Mouse (Mus musculus): ENCODE measurements around the gene Spsb3. TPM values are rescaled to one million over a fixed set of nuclear protein-coding genes. Genes with fewer than 3 reads are reported as not detected.

The Spsb3 gene
- total and polyA plus RNA-seq, 3 experiments = 14.4 to 23.3 (median 21.3) TPM

- Histone ChIP-seq H3K4me1 (ENCODE audit: control insufficient read depth in 1 of 2, insufficient read depth in 2 of 2) (peaks cover 14 to 69% of the 10 kb centered on the region in 2 experiments), H3K27me3 (replicated peaks) (no peaks in the 10 kb centered on the region), H3K4me2 (ENCODE audit: insufficient read depth, low read depth, poor library complexity, severe bottlenecking) (peak overlapping the region; percentile 85), H3K9ac (ENCODE audit: insufficient read depth, low read depth) (peak overlapping the region; percentile 70), H3K9me3 (replicated peaks; ENCODE audit: low read length) (no peaks in the 10 kb centered on the region), H3K79me2 (replicated peaks; ENCODE audit: control insufficient read depth, extremely low read depth, insufficient read depth, poor library complexity, severe bottlenecking) (peaks cover 17% of the 10 kb centered on the region), H3K4me3 (replicated peaks in 1 of 3; ENCODE audit: low read depth in 2 of 3, low read length in 2 of 3, poor library complexity in 1 of 3) (peak overlapping the region; percentile 73 to 92 (median 82)), H3K27ac (ENCODE audit: insufficient read depth, low read depth) (no peak overlapping the region), H3K36me3 (replicated peaks in 1 of 2; ENCODE audit: control insufficient read depth in 1 of 2, insufficient read depth in 1 of 2, low read length in 1 of 2) (peaks cover 55 to 74% of the 10 kb centered on the region in 2 experiments)
- DNase-seq (ENCODE audit: extremely low read depth) = no peak
- dilution Hi-C loops (cut with MboI; ENCODE audit: extremely low pct_ligation_motif_present, extremely low pct_unique_long_range_greater_than_20kb, low sequenced_read_pairs) (no loop called here), in situ Hi-C loops (cut with MboI; ENCODE audit: low pct_ligation_motif_present, low pct_unique_long_range_greater_than_20kb, low sequenced_read_pairs) (loop anchor here (5.0 kb wide), 2 partner anchors 35 to 145 kb away; partner anchors contain the start of gene Fahd1)
- TF ChIP-seq CHD1 (IDR thresholded peaks at IDR 0.05; ENCODE audit: low read depth, low read length) (no peak), POLR2AphosphoS2 (IDR thresholded peaks at IDR 0.05; ENCODE audit: low read depth, low read length) (0 out of 2 replicates have a peak, but pooled peaks have one; percentile 2)
Measured at GRCm38 (mm10) chr17:24886932-24887271, 459 bp downstream of the Spsb3 start.

- TF ChIP-seq UBTF (IDR thresholded peaks at IDR 0.05; ENCODE audit: low read depth, low read length) (no peak), MAFK (IDR thresholded peaks at IDR 0.05; ENCODE audit: insufficient replicate concordance, low read length) (no peak), CTCF (conservative IDR thresholded peaks at IDR 0.05 in 1 of 2, IDR thresholded peaks at IDR 0.05 in 1 of 2; ENCODE audit: low read depth in 2 of 2, low read length in 2 of 2) (no peak), ELF1 (IDR thresholded peaks at IDR 0.05; ENCODE audit: low read depth, low read length) (no peak), NELFE (IDR thresholded peaks at IDR 0.05; ENCODE audit: low read depth, low read length) (no peak), HCFC1 (IDR thresholded peaks at IDR 0.05; ENCODE audit: low read depth, low read length) (no peak), ZNF384 (IDR thresholded peaks at IDR 0.05; ENCODE audit: low read depth, low read length) (no peak), KAT2A (IDR thresholded peaks at IDR 0.05; ENCODE audit: insufficient replicate concordance, low read length) (no peak), CHD1 (IDR thresholded peaks at IDR 0.05; ENCODE audit: low read depth, low read length) (no peak), TBP (conservative IDR thresholded peaks at IDR 0.05; ENCODE audit: low read depth, low read length) (no peak), NRF1 (IDR thresholded peaks at IDR 0.05; ENCODE audit: low read depth, low read length) (no peak), IRF4 (IDR thresholded peaks at IDR 0.05; ENCODE audit: low read depth, low read length) (no peak), ZKSCAN1 (IDR thresholded peaks at IDR 0.05; ENCODE audit: borderline replicate concordance, low read depth, low read length) (no peak), JUN (IDR thresholded peaks at IDR 0.05; ENCODE audit: insufficient read depth, low read depth, low read length) (no peak), RAD21 (IDR thresholded peaks at IDR 0.05; ENCODE audit: low read depth, low read length) (no peak), GABPA (IDR thresholded peaks at IDR 0.05; ENCODE audit: insufficient replicate concordance, low read depth, low read length) (no peak), PAX5 (IDR thresholded peaks at IDR 0.05; ENCODE audit: low read length) (no peak), E2F4 (IDR thresholded peaks at IDR 0.05; ENCODE audit: insufficient replicate concordance, low read depth, low read length) (no peak)
- Histone ChIP-seq H3K9me3 (replicated peaks; ENCODE audit: low read length) (no peaks in the 10 kb centered on the region), H3K4me2 (ENCODE audit: insufficient read depth, low read depth, poor library complexity, severe bottlenecking) (peak overlapping the region; percentile 85), H3K27me3 (replicated peaks) (no peaks in the 10 kb centered on the region), H3K36me3 (replicated peaks in 1 of 2; ENCODE audit: control insufficient read depth in 1 of 2, insufficient read depth in 1 of 2, low read length in 1 of 2) (peaks cover 54 to 74% of the 10 kb centered on the region in 2 experiments), H3K9ac (ENCODE audit: insufficient read depth, low read depth) (peak overlapping the region; percentile 70), H3K4me3 (replicated peaks in 1 of 3; ENCODE audit: low read depth in 2 of 3, low read length in 2 of 3, poor library complexity in 1 of 3) (peak overlapping the region; percentile 73 to 92 (median 82)), H3K79me2 (replicated peaks; ENCODE audit: control insufficient read depth, extremely low read depth, insufficient read depth, poor library complexity, severe bottlenecking) (peaks cover 17% of the 10 kb centered on the region), H3K4me1 (ENCODE audit: control insufficient read depth in 1 of 2, insufficient read depth in 2 of 2) (peaks cover 14 to 70% of the 10 kb centered on the region in 2 experiments), H3K27ac (ENCODE audit: insufficient read depth, low read depth) (no peak overlapping the region)
- in situ Hi-C loops (cut with MboI; ENCODE audit: low pct_ligation_motif_present, low pct_unique_long_range_greater_than_20kb, low sequenced_read_pairs) (loop anchor here (5.0 kb wide), 2 partner anchors 35 to 145 kb away; partner anchors contain the start of gene Fahd1), dilution Hi-C loops (cut with MboI; ENCODE audit: extremely low pct_ligation_motif_present, extremely low pct_unique_long_range_greater_than_20kb, low sequenced_read_pairs) (no loop called here)
- DNase-seq (ENCODE audit: extremely low read depth) = no peak
Measured at GRCm38 (mm10) chr17:24887291-24888080, 1.0 kb downstream of the Spsb3 start.

Measured in CH12.LX (cell line).